Mouse (Mus musculus) right cerebral cortex, adult 2 months (tissue): ENCODE results near the gene Prkcg.
"Not testable (repeated sequence)": the region's sequence is repeated elsewhere in the genome, so short reads cannot be mapped to it uniquely, and the experiment has no call there.

Experiments used
- DNase-seq, 2 experiments: peaks; one replicate each; pipeline ENCODE4 v3.0.0; 2021 to 2022; ENCODE audit warnings: low spot score in 2 of 2

Gene Prkcg

DNA sequence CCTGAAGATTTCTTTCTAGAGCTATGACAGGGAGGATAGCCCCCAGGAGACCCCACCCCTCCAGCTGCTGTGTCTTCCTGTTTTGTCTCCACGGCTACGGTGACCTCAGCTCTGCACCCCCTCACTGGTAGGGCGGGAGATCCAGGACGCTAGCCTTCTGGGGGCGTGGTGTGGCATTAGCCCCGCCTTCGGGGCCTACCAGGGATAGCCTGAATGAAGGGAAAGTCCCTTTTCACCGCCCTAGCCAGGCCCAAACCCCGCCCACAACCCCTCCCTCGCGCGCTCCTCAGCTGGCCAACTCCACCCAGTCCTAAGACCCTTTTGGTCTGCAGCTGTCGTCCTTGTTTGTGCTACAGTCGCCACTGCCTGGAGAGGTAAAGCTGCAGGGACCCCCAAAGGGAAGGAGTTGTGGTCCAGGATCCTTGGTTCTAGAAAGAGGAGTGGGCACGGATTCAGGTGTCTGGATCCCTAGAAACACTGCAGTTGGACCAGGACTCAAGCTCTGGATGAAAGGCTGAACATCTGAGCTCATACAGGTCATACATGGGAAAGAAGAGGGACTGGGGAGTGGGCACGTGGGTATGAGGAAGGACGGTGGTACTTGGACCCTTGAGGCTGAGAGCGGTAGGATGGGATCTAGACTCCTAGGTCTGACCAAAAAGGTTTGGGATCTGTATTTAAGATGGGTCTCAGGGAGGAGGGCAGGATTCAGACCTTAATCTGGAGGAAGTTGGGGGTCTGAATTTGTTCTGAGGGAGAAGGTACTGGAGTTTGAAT is 1.5 kb downstream of the Prkcg start:
- peak; percentile 82 to 88 for DNase-seq

DNA sequence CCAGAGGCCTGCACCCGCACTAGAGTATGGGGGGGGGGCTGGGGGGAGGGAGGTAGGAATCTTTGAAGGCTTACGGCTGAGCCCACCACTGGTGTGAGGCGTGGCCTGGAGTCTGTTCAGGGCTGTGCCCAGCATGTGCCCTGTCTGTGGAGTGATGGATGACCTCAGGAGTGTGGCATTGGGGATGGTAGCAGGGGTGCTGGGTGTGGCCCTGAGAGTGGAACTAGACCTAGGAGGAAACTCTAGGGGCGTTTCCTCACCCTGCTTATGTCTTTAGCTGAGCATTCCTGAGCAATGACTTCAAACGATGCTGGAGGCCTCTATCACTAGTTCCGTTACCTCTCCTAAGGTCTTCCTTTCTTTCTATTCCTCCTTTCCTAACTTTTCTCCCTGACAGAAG is 2.2 kb downstream of the Prkcg start:
- no peak for DNase-seq

DNA sequence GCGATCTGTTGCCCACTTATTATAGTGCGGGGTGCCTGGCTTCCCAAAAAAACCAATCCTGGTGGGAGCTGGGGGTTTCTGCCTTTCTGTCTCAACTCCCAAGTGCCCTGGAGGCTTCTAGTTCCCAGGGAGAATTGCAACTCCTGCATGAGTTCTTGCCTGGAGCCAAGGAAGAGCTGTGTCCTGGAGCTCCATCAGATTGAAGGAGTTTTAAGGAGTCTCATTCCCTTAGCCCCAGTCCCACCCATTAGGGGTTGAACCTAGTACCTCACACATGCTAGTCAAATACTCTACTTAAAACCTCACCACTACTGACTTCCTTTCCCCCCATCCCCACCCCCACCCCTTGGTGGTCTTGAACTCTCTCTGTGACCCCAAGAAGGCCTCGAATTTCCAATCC is 2.8 kb downstream of the Prkcg start:
- DNase-seq = no peak

DNA sequence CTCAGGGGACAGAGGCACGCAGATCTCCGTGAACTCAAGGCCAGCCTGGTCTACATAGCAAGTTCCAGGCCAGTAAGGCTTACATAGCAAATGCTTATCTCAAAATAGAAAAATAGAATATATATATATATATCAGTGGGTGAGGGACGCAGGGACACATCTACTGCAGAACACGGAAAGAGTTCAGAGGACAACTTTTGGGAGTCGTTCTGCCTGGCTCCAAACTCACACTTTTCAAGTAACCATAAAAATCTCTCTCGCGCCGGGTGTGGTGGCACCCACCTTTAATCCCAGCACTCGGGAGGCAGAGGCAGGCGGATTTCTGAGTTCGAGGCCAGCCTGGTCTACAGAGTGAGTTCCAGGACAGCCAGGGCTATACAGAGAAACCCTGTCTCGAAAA is 3.3 kb downstream of the Prkcg start:
- not testable (repeated sequence) for DNase-seq

DNA sequence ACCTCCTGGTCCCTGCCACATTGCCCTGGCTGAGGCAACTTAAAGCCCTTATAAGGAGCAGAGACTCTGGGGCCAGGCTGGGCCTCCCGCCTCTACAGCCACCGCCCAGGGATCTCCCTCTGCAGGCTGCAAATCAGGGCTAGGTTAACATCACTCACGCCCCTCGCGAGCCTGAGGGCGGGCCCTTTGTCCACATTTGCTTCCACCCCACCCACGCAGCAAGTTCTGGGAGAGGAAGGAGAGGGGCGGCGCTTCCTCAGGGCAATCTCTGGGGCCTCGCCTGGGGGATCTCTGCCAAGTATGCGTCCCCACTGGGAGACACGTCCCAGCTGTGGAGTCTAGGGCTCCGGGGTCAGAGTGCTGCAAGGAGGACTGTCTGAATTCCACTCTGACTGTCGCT is 3.8 kb downstream of the Prkcg start:
- no peak for DNase-seq

DNA sequence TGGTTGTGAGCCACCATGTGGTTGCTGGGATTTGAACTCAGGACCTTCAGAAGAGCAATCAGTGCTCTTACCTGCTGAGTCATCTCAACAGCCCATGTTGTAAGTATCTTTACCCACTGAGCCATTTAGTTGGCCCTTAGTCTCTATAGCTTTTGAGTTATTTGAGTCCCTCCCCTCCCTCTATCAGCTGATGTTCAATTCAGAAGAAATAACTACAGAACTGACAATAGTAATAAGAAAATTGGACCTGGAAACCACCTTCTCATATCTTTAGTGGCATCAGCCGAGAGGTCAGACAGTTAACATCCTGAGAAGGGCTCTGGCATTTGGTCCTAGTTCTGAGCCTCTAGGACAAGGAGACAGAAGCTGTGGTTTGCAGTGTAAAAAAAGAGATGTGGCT is 5.8 kb downstream of the Prkcg start:
- no peak for DNase-seq

DNA sequence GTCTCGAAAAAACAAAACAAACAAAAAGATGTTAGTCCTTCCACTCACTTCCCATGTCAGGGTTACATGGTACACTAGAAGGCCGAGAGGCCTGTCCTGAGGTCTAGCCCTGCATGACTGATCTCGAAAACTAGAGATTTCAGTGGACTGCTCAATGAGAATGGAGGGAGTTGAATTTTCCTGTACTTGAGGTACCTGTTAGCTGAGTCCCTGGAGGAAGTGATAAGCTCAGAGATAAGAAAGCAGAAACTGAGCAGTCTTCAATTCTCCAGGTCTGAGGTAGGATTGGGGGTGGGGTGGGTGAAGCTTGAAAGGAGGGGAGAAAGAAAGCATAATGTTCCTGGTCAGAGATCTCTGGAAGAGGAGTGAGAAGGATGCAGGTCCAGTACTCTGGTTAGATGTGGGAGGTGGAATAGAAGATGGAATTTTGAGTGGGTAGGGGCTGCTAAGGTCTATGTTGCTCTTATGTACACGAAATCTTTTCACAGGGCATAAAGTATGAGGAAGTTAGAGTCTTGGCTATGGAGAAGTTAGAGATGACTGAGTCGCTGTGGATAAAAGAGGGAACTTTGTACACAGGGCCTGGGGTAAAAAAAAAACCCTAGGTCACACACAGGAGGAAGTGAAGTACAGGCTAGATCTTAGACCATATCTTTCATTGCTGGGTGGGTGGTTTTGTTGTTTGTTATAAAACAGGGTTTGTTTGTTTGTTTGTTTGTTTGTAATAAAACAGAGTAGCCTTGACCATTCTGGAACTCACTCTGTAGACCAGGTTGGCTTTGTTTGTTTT is 6.5 kb downstream of the Prkcg start:
- no peak for DNase-seq

DNA sequence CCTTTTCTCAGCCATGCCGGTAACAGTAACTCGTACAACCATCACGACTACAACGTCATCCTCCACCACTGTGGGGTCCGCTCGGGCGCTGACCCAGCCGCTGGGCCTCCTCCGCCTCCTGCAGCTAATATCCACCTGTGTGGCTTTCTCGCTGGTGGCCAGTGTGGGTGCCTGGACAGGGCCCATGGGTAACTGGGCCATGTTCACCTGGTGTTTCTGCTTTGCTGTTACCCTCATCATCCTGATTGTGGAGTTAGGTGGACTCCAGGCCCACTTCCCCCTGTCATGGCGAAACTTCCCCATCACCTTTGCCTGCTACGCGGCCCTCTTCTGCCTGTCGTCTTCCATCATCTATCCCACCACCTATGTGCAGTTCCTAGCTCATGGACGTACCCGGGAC is 7.7 kb downstream of the Prkcg start:
- DNase-seq = no peak

DNA sequence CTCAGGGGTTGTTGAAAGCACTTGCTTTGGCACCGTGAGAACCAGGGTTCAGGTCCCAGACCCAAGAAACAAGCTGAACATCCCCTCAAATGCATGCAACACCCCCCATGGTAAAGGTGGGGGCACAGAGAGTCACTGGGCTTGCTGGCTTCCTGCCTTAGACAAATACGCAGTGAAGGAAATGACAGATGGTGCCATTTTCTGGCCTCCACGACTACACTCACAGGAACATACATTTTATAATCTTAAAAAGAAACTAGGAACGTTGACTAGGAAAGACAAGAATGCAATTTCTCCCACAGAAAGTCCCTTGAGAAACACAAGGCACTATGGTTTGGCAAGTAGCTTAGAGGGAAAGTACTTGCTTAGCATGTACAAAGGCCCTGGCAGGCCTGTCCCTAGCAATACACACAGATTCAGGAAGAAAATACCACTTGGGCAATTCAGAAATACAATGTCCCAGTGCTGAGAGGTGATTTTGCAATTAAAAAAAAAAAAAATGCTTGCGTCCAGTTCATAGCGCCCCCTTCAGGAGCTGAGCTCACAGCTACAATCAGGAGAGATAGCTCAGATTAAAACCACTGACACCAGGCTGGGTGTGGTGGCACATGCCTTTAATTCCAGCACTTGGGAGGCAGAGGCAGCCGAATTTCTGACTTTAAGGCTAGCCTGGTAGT is 11.1 kb downstream of the Prkcg start:
- peak in 1 of 2 experiments; percentile 47 for DNase-seq

DNA sequence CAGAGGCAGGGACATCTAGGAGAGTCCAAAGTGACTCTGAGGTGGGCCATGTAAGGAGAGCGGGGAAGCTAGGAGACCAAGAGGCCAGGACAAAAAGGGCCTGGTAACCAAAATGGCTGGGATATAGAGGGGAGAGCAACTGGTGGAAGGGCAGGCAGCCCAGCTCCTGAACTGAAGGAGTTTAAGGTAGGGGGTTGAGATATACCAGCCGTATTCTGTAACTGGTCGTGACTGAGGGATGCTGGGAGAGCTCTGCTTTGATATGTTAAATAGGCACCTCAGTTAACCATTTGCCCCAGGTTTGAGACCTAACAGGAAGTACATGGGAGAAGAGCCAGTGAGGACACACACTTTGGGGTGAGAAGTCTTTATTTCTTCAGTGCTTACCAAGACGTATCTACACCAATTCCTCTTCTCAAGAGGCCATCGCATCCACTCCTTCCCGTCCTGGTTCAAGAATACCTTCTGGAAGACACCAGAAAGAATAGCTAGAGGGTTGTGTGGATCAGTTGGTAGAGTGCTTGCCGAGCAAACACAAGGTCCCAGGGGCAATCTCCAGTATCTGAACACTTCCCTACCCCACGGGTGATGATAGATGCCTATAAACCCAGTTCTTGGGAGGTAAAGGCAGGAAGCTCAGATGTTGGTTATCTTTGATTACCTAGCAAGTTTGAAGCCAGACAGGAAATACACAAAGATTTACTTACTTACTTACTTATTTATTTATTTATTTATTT is 12.1 kb downstream of the Prkcg start:
- DNase-seq = no peak

DNA sequence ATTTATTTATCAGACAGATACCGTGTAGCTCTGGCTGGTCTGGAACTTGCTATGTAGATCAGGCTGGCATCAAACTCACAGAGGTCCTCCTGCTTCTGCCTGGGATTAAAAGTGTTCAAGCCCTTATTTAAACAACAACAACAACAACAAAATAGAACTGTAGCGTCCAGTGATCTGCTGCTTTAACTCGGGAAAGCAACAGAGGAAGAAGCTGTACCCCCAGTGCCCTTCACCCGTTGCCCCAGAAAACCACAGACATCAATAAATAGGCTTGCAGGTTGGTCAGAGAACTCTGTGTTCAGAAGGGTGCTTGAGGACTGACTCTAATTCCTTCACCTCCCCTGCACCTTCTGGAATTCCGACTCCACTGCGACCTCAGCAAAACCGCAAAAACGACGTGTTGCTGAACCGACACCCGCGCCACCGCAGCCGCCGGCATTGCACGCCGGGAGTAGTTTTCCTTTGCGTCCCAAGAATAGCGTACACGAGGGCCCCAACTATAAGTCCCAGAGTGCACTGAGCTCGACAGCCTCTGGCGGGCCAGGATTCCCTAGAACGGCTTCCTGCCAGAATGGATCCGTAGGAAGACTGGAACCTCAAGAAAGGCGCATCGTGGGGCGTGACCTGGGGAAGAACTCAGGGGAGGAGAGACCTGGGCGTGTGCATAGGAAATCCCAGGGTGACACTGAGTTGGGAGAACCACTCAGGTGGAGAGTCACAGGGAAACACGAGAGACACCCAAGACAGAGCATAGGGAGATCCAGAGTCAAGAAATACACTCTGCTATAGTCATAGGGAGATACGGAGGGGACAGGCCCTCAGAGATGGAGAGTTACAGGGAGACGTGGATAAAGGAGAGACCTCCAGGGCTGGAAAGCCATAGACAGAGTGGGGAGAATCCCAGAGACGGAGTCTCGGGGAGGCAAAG is 12.9 kb downstream of the Prkcg start:
- DNase-seq = peak in 1 of 2 experiments; percentile 42

DNA sequence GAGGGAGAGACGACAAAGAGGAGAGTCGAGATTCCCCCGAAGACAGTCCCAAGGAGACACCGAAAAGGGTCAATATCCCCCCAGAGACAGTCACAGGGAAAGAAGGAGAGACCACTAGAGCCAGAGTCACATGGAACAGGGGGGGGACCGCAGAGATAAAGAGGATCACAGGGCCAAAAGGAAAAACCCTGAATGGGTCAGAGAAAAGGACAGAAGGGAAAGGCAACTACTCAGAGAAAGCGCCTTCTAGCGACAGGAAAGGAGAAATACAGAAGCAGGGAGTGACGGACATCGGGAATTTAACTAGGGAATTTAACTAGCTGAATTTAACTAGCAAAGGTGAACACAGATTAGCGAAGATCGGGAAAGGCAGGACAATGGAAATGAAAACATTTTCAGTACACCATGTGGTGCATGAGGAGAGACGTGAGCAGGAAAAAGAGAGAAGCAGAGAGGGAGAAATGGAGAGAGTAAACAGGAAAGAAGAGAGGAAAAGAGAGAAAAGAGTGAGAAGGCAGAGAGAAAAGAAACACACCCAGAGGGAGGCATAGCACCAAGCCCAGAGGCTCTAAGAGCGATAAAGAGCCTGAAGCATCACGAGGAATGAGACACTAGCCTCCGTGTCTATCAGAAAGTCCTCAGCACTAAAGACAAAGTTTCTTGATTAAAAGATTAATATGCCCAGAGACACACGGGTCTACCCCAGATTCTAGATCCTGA is 13.7 kb downstream of the Prkcg start:
- peak in 1 of 2 experiments; percentile 52 for DNase-seq

DNA sequence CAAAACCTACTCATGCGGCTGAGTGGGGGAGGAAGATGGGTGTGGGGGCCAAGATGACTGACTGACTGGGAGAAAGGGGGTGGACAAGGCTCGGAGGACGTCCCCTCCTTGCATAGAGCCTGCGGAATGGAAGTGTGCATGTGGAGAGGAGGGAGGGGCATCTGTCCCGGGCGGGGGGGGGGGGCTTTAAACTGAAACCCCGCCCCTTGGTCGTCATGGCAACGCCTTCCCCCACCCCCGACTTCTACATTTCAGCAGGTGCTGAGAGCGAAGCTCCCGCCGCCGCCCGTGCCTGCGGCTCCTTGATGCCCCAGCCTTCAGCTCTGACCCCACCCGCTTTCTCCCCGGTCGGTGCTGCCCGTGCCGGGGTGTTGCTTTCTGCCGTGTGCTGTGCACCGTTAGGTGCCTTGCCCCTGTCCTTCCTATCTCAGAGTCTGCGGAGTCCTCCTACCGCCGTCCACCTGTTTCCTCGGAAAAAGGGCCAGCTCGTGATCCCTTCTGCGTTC is 14.3 kb downstream of the Prkcg start:
- DNase-seq = peak; percentile 59 to 64

DNA sequence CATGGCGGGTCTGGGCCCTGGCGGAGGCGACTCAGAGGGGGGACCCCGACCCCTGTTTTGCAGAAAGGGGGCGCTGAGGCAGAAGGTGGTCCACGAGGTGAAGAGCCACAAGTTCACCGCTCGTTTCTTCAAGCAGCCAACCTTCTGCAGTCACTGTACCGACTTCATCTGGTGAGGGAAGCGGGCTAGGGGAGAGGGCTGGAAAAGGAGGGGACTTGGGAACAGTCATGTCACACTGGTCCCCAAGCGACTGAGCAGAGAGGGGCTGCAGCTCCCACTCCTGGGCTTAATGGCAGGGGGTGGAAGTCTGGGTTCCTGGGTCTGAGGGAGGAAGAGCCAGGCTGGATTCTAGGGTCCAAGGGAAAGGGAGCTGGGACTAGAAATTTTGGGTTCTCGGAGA is 14.8 kb downstream of the Prkcg start:
- DNase-seq = no peak

DNA sequence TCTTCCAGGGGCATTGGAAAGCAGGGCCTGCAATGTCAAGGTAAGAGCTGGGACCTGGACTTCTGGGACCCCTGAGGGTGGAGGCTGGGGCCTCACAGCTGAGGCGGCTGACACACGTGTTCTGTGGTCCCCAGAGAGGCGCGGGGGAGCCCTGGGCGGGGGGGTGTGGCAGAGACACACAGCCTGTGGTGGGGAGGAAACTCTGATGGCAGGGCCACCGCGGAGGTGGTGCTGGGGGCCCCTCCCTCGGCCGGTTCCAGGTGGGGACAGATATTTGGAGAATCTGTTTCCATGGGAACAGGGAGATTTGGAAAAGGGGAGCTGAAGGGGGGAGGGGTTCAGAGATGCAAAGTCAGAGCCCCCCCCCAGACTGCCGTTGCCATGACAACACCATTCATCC is 15.3 kb downstream of the Prkcg start:
- peak; percentile 55 to 61 for DNase-seq

DNA sequence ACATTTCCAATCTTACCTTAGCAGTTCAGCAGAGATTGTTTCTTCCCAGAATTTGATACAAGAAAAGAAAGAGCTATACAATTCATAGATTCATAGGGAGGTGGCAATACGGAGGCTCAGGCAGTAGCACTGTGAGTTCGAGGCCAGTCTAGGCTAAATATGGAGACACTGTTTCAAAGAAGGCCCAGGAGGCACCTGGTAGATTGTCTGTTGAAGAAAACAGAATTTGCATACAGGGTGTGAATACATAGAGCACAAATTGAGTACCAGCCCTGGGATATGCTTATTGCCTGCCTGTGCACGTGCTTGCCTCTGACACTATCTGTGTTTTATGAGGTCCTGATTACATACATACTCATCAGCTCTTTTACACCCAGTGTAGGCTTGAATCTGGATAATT is 17.4 kb downstream of the Prkcg start:
- DNase-seq = no peak

DNA sequence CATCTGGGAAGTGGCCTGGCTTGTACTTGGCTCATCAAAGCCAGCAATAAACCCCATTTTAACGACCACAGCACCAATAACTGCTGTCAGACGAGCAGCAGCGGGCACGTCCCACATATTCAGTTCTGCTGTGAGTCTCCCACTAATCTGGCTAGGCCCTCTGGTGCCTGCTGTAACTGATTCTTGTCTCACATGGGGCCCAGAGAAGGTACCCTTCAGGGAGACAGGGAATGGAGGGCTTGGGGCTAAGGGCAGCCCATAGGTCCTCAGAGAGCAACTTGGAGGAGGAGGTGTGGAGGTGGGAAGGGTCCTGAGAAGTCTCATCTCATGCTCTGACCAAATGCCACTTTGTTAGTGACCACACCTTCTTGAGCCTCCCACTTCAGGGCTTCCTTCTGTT is 19.7 kb downstream of the Prkcg start:
- no peak for DNase-seq

DNA sequence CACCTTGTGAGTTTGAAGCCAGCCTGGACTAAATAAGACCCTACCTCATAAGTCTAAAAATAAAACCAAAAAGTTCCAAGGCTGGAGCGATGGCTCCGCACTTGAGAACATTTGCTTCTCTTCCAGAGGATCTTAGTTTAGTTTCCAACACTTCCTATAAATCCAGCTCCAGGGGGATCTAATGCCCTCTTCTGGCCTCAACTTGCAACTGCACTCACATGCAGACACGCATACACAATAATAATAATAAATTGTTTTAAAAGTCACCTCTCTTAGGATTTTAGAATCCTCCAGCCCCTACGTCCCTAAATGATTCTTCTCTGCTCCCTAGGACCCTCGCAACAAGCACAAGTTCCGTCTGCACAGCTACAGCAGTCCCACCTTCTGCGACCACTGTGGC is 21.3 kb downstream of the Prkcg start:
- DNase-seq = no peak

DNA sequence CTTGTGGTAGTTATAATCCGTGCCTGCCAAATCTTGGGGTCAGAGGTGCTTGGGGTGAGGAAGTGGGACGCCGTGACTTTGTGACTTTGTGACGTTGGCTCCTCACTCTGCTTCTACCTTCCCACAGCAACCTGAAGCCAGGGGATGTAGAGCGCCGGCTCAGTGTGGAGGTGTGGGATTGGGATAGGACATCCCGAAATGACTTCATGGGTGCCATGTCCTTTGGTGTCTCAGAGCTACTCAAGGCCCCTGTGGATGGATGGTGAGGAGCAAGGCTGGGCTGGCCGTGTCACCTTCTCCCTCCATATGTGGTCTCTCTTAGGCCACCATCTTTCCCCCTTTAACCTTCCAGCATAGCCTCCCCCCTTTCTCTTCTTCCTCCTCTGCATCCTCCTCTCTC is 24.6 kb downstream of the Prkcg start:
- DNase-seq = no peak

DNA sequence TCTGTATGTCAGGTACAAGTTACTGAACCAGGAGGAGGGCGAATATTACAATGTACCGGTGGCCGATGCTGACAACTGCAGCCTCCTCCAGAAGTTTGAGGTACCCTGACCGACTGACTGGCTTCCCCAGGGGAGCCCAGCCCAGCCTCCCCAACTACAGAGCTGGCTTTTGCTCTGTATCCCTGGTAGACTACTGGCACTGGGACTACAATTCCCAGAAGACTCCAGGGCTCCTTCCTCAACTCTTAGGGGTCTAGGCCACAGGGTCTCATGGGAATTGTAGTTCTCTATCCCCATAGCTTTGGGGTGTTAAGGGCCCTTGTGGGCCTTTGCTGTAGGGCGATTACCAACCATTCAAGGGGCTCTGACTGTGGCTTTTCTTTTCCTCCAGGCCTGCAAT is 25.1 kb downstream of the Prkcg start:
- DNase-seq = no peak
